Mouse (Mus musculus) kidney, adult 11 months (tissue): ENCODE results near the gene Phldb3.
A peak's percentile ranks its signal among the peaks of the same experiment; 100 is the strongest.

Experiments
- DNase-seq: peaks from one replicate; pipeline ENCODE4 v3.0.0; 2022

Gene Phldb3

GRCm38 (mm10) chr7:24610144-24610878 lies at the start of gene Phldb3:
Gene Phldb3, plus strand, starts transcription at chr7:24610763.
- DNase-seq, result no peak

- no peak for DNase-seq
These were observed 49.1 kb upstream of the Phldb3 start for GRCm38 (mm10) chr7:24561450-24561849.

- DNase-seq, result no peak
These were observed 47.2 kb upstream of the Phldb3 start for GRCm38 (mm10) chr7:24563191-24563836.

GRCm38 (mm10) chr7:24563837-24564206 lies 46.7 kb upstream of the Phldb3 start:
- no peak for DNase-seq

- DNase-seq, result peak; percentile 53
These were observed 45.8 kb upstream of the Phldb3 start for GRCm38 (mm10) chr7:24564607-24565265.

GRCm38 (mm10) chr7:24565627-24566026 lies 44.9 kb upstream of the Phldb3 start:
- no peak for DNase-seq

- DNase-seq, result no peak
These were observed 44.4 kb upstream of the Phldb3 start for GRCm38 (mm10) chr7:24566206-24566605.

GRCm38 (mm10) chr7:24568512-24568911 lies 42.1 kb upstream of the Phldb3 start:
- DNase-seq, result no peak

- no peak for DNase-seq
These were observed 39.5 kb upstream of the Phldb3 start for GRCm38 (mm10) chr7:24571071-24571470.

- DNase-seq, result no peak
These were observed 38.1 kb upstream of the Phldb3 start for GRCm38 (mm10) chr7:24572455-24572854.

GRCm38 (mm10) chr7:24574224-24574796 lies 36.3 kb upstream of the Phldb3 start:
- peak; percentile 88 for DNase-seq

GRCm38 (mm10) chr7:24577811-24578210 lies 32.8 kb upstream of the Phldb3 start:
- DNase-seq, result no peak

- no peak for DNase-seq
These were observed 25.7 kb upstream of the Phldb3 start for GRCm38 (mm10) chr7:24584876-24585275.

- DNase-seq, result no peak
These were observed 24.6 kb upstream of the Phldb3 start for GRCm38 (mm10) chr7:24585995-24586394.

- DNase-seq, result no peak
These were observed 23.7 kb upstream of the Phldb3 start for GRCm38 (mm10) chr7:24586828-24587227.

GRCm38 (mm10) chr7:24587330-24588105 lies 23.0 kb upstream of the Phldb3 start, which contains the start of the genes Ethe1 and Zfp575:
Gene Ethe1, plus strand, starts transcription at chr7:24587543.
Gene Zfp575, minus strand, starts transcription at chr7:24587641.
- DNase-seq, result no peak

- peak; percentile 91 for DNase-seq
These were observed 22.2 kb upstream of the Phldb3 start for GRCm38 (mm10) chr7:24588336-24588735.

GRCm38 (mm10) chr7:24591735-24592134 lies 18.8 kb upstream of the Phldb3 start:
- DNase-seq, result no peak

GRCm38 (mm10) chr7:24592163-24592562 lies 18.4 kb upstream of the Phldb3 start:
- no peak for DNase-seq

GRCm38 (mm10) chr7:24592781-24593180 lies 17.8 kb upstream of the Phldb3 start:
- DNase-seq, result no peak

- DNase-seq, result peak; percentile 74
These were observed 16.8 kb upstream of the Phldb3 start for GRCm38 (mm10) chr7:24593621-24594308.

- DNase-seq, result no peak
These were observed 16.2 kb upstream of the Phldb3 start for GRCm38 (mm10) chr7:24594309-24594803.
